Mouse (Mus musculus) left cerebral cortex, adult 11 months (tissue): Measurements from ENCODE around the gene Zfp507.

ENCODE experiments used
- DNase-seq: peaks from one replicate; pipeline ENCODE4 v3.0.0; 2022; ENCODE audit warnings: low spot score

The Zfp507 gene

DNA sequence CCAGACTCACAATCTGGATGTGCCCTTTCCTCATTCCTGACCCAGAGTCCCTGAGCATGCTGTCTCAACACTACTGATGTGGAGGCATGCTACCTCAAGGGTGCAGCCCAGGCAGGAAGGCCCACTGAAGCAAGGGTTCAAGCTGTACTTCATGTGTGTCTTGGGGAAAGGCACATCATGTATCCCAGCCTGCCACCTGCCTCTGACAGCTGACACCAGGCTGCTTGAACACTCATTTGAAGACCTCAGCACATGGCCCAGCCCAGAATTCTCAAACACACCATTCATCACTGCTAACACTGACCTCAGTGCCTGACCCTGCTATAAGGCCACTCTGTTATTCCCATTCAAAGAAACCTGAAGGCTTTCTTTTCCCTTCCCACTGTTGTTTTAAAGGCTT is 20.6 kb downstream of the Zfp507 start:
- no peak for DNase-seq

DNA sequence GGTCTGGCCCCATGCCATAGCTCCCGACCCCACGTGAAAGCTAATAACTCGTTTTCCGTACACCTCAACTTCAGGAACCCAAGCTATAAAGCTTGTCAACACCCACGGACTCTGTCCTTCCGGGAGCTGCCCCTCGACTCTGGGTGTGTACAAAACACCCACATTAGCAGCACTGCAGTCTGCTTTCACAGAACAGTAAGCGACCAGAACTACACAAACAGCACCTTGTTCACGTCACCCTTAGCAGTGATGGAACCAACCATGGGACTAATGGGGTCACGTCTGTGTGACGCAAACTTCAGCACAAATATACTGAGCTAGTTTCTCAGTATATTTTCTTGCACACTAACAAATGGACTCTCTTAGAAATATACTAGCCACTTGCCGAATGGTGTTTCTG is 28.7 kb downstream of the Zfp507 start:
- DNase-seq: no peak

GRCm38 (mm10) chr7:35772347-35772746 is 30.5 kb downstream of the Zfp507 start:
- DNase-seq: no peak

DNA sequence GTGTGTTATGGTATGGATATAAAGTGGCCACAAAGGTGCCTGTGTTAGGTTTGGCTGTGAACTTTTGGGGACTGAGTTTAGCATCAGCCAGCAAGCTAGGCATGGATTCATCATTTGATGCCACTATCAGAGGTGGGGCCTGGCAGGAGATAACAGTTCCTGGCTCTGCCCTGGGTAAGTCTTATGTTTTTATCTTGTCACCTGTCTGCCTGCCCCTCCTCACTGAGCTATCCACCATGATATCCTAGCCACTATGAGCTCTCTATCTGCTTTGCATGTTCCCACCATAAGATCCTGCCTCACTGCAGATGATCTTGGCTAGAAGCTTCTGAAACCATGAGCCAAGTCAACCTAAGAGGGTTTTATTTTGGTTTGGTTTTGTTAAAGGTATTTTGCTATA is 31.7 kb downstream of the Zfp507 start:
- DNase-seq: no peak

DNA sequence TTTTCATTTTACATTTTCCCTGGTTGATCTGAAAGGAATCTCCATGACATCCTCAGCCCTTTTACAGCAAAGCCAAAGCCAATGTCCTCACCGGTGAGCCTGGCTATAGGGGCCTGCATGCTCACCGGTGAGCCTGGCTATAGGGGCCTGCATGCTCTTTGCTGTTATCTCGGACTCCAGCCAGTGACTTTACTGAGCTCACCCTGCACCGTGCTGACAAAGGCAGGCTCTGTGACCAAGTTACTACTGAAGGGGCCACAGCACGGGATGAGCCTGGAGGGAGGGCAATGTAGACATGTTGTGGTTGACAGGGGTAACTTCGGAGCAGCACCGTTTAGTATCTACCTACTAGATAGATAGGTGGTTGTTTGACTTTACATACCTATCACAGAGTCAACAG is 32.7 kb downstream of the Zfp507 start:
- no peak for DNase-seq

GRCm38 (mm10) chr7:35764461-35764860 is 38.3 kb downstream of the Zfp507 start:
- no peak for DNase-seq

DNA sequence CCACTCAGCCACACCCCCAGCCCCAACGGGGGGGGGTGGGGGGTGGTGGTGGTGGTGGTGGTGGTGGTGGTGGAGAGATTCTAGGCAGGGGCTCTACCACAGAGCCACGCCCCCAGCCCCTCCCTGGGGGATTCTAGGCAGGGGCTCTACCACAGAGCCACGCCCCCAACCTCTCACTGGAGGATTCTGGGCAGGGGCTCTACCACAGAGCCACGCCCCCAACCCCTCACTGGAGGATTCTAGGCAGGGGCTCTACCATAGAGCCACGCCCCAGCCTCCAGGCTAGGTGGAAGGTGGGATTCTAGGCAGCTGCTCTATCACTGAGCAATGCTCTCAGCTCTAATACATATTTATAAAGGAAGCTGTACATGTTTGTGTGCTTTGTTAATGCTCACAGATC is 41.0 kb downstream of the Zfp507 start:
- no peak for DNase-seq

DNA sequence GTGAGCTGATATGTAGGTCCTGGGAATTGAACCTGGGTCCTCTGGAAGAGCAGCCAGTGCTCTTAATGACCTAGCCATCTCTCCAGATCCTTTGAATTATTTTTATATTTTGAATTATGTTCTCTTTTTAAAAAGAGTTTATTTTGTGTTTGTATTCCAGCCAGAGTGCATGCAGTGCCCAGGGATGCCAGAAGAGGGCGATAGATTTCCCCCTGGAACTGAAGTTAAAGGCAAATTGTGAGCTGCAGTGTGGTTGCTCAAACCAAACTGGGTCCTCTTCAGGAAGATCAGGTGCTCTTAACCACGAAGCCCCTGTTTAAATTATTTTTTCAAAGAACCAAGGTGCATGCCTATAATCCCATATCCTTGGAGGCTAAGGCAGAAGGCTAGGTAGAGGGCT is 43.2 kb downstream of the Zfp507 start:
- no peak for DNase-seq

DNA sequence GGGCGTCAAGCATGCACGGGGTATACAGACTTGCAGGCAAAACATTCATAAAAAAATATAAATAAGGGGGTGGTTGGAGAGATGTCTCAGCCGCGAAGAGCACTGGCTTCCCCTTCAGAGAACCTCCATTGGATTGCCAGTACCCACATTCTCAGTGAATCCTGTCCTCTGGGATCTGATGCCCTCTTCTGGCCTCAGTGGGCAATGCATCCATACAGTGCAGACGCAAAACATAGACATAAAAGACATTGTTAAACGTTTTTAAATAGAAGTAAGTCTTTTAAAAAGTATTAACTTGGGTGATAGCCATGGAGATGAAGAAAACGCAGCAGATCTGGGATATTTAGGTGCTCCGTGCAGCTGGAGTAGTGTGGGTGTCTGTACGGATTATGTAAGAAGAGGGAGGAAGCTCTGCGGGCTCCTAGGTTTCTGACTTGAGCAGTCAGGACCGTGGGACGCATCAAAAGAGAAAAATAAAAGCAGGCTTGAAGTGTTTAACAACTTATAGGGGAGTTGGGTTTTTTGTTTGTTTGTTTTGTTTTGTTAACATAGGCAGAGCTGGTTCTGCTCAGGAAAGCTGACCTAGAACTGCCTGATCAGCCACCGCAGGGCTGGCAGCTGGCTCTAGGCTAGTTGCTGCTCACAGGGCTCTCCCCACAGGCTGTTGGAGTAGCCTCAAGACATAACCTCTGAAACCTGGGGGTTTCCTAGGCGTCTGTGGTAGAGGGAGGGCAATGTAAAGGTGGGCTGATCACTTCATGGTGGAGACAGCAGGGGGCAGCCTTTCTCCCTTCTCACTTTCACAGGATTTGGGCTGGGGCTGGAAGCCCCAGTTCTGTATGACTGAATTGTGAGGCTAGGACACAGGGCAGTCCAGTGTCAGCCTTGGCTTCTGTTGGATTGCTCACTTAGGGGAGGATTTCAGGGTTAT is 46.0 kb downstream of the Zfp507 start:
- DNase-seq: peak; percentile 34

- DNase-seq: no peak
Observed at GRCm38 (mm10) chr7:35754886-35755168, 48.0 kb downstream of the Zfp507 start.

- DNase-seq: peak; percentile 68
Observed at GRCm38 (mm10) chr7:35754033-35754885, 48.5 kb downstream of the Zfp507 start, which contains the start of gene Dpy19l3. TSS of gene Dpy19l3 (minus strand) at chr7:35754454.

DNA sequence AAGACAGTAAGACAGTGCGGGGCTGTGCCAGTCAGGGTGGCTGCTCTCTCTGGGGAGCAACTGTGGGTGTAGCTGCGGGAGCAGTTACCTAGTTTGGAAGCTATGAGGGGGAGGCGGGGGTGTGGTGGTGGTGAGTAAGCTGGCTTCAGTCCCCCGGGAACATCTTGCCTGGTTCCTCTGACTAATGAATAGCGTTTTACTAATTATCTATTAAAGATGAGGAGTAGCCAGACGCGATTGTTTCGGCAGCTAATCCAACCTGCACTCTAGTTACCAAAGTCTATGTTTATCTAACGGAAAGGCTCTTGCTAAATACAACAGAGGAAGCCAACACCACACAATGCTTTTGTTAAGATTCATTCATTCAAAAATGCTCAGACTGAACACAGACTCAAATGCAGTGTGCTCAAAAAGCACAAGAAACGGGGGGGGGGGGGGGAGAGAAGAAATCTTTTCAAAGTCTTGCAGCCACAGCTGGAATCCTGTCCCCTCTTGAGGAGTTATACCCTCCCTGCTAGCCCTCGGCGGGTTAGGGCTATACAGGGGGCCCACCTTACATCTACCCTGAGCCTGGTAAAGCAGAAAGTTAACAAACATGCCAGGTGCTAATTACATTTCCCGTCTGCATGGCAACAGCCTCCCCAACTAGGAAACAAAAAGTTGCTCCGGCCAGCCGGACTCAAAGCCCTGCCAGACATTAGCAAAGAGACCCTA is 49.3 kb downstream of the Zfp507 start:
- DNase-seq: peak; percentile 44

- DNase-seq: no peak
Observed at GRCm38 (mm10) chr7:35750873-35751272, 51.9 kb downstream of the Zfp507 start.

DNA sequence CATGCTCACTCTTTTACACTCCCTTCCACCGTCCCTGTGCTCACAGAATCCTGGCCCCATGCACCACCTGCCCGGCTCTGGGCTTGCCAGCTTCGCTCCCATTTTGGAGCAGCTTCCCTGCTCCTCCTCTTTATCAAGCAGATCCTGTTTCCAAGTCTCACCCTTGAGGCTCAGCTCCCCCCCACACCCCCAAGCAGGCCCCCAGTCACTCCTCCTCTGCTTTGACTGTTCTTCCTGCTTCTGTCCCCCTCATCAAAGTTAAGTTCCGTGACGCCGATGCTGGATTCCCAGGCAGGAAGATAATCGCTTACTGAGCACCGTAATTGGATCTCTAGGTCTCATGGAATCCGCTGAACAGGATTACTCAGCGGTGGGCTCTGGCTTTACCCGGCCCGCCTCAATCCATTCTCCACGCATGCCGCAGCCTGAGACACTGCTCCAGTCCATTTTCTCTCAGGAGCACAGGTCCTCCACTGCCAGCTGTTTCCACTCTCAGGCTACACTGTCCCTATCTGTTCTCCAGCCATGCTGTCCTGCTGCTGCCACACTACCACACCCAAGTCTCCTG is 55.3 kb downstream of the Zfp507 start:
- DNase-seq: no peak

GRCm38 (mm10) chr7:35746686-35747396 is 56.0 kb downstream of the Zfp507 start:
- no peak for DNase-seq

DNA sequence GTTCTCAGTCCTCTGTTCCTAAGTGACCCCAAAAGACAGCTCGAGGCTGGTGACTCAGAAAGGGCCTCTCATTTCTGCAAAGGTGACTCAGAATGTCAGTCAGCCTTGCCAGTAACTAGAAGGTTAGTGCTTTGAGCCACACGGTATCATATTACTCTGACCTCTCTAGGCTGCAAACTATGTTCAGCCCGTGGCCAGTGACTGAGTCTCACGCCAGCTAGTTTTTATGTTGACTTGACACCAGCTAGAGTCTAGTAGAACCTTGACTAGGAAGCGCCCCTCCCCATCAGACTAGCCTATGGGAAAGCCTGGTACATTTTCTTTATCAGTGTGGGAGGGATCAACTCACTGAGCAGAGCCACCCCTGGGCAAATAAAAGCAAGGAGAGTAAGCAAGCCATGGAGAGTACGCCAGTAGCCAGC is 57.5 kb downstream of the Zfp507 start:
- DNase-seq: no peak

DNA sequence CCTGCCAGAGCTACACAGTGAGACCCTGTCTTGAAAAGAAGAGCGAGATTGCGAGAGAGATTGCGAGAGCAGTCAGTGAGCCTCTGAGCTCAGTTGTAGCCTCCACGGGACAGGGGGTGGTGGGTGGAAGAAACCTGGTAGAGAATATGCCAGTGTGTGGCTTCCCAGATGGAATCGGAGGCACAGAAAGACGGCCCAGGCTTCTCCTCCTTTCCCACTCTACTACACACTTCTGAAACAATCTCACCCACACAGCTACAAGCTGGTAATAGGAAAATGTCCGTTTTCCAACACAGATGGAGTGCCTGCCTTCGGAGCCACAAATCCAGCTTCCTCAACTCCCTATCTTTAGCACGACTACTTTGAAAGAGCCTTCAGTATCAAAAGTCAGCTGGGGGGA is 58.0 kb downstream of the Zfp507 start:
- peak; percentile 47 for DNase-seq

DNA sequence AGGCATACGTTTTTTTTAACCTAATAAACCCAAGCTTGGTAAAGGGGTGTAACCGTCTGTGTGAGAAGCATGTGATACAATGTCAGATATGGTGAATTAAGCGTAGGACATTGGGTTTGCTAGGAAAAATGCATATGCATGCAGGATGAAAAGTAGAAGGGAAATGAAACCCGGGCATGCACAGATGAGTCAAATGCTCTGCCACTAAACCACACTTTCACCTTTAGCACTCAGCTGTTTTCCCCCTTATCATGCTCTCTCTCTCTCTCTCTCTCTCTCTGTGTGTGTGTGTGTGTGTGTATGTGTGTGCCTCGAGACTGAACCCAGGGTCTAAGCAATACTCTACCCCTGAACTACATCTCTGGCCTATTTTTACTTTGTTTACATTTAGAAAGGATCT is 60.5 kb downstream of the Zfp507 start:
- DNase-seq: no peak

GRCm38 (mm10) chr7:35741858-35742257 is 60.9 kb downstream of the Zfp507 start:
- DNase-seq: no peak

DNA sequence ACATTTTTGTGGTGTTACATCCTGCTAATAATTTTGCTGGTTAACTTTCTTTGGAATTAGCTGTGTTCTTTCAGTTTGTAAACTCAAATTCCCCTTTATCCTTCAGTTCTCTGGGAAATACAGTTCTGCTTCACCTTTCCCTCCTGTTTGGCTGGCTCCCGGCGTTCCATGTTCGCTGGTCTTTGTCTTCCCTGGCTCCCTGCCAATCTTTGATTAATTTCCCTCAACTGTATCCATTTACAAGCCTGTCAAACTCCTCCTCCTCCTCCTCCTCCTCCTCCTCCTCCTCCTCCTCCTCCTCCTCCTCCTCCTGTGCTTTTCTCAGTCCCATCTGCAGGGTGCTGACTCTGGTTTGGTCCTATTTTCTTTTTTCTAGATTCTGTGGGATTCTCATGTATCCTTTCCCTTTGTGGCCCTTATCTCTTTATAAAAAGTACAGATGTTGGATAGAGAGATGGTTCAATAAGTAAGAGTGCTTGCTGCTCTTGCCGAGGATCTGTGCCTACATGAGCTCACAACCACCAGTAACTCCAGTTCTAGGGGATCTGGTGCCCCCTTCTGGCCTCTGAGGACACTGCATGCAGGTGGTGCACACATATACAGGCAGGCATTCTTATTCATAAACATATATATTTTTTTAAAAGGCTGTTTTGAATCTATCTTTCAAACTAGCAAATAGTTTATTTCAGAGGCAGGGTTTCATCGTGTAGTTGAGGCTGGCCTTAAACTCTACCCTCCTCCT is 62.1 kb downstream of the Zfp507 start:
- DNase-seq: no peak

DNA sequence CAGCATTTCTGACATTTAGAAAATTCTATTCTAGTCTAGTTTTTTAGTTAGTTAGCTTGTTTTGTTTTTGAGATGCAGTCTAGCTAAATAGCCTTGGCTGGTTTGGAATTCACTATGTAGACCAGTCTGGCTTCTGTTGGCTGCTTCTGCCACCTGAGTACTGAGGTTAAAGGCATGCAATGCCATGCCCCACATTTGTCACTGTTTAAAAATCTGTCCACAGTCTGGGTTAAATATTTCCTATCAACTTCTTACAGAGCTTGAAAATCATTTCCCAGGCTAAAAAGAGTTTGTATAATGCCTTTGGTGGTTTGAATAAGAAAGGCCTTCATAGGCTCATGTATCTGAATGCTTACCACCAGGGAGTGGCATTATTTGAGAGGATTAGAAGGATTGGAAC is 63.9 kb downstream of the Zfp507 start:
- no peak for DNase-seq
